Mouse (Mus musculus) CH12.LX (cell line): Measurements from ENCODE around the gene Mon1b. TPM values are rescaled to one million over a fixed set of nuclear protein-coding genes. Genes with fewer than 3 reads are reported as not detected.

Source experiments
- DNase-seq: peaks from one replicate; pipeline ENCODE4 v3.0.0-alpha.2; 2013; ENCODE audit errors: extremely low read depth
- H3K27ac ChIP-seq: 2 replicates; pipeline ENCODE4 v1.5.1; 2012; ENCODE audit warnings: low read depth, mild to moderate bottlenecking, control low read depth, moderate library complexity; ENCODE audit not compliant: insufficient read depth
- H3K27me3 ChIP-seq: replicated peaks from 2 replicates; pipeline ENCODE3; 2012; ENCODE audit warnings: inconsistent platforms
- H3K36me3 ChIP-seq, 2 experiments: replicated peaks in 1 of 2; 2 replicates each; pipeline versions ENCODE3 to v1.6.1; 2012; ENCODE audit warnings: inconsistent platforms in 1 of 2, low read length in 1 of 2, mild to moderate bottlenecking in 1 of 2, mixed read lengths in 1 of 2, moderate library complexity in 1 of 2; ENCODE audit not compliant: control insufficient read depth in 1 of 2, insufficient read depth in 1 of 2
- H3K4me1 ChIP-seq, 2 experiments: 2 replicates each; pipeline ENCODE4 v1.6.1; 2012; ENCODE audit warnings: inconsistent platforms in 1 of 2, moderate library complexity in 1 of 2; ENCODE audit not compliant: insufficient read depth in 2 of 2, control insufficient read depth in 1 of 2
- H3K4me2 ChIP-seq: 2 replicates; pipeline ENCODE4 v1.6.1; 2012; ENCODE audit warnings: low read depth, mild to moderate bottlenecking, control low read depth; ENCODE audit not compliant: poor library complexity, insufficient read depth, severe bottlenecking
- H3K4me3 ChIP-seq, 3 experiments: fragments of 150-350 bp in 1 of 3; sonication (generic) in 1 of 3; replicated peaks in 1 of 3; 2 replicates each; pipeline versions ENCODE3 to v1.5.1; 2011 to 2012; ENCODE audit warnings: low read depth in 2 of 3, low read length in 2 of 3, mild to moderate bottlenecking in 2 of 3, moderate library complexity in 2 of 3, control low read depth in 1 of 3, improper control_type of control experiment in 1 of 3, inconsistent platforms in 1 of 3, mixed read lengths in 1 of 3; ENCODE audit not compliant: poor library complexity in 1 of 3
- H3K79me2 ChIP-seq: replicated peaks from 2 replicates; pipeline ENCODE4 v1.6.1; 2012; ENCODE audit warnings: mild to moderate bottlenecking, moderate library complexity; ENCODE audit not compliant: control insufficient read depth, poor library complexity, insufficient read depth, severe bottlenecking; ENCODE audit errors: extremely low read depth
- H3K9ac ChIP-seq: 2 replicates; pipeline ENCODE4 v1.6.1; 2012; ENCODE audit warnings: low read depth, mild to moderate bottlenecking, control low read depth, moderate library complexity; ENCODE audit not compliant: insufficient read depth
- H3K9me3 ChIP-seq: replicated peaks from 2 replicates; pipeline ENCODE3; 2012; ENCODE audit warnings: low read length, inconsistent platforms, mixed read lengths
- BHLHE40 ChIP-seq: IDR thresholded peaks from 2 replicates; pipeline ENCODE4 v1.6.1; 2011; ENCODE audit warnings: mild to moderate bottlenecking, low read depth, low read length, improper control_type of control experiment
- CHD1 ChIP-seq: IDR thresholded peaks from 2 replicates; pipeline ENCODE4 v1.6.1; 2012; ENCODE audit warnings: low read depth, low read length, improper control_type of control experiment, inconsistent platforms
- CHD2 ChIP-seq: IDR thresholded peaks from 2 replicates; pipeline ENCODE4 v1.6.1; 2011; ENCODE audit warnings: low read length, improper control_type of control experiment
- CTCF ChIP-seq, 2 experiments: IDR thresholded peaks in 1 of 2; conservative IDR thresholded peaks in 1 of 2; 2 replicates each; pipeline ENCODE4 v1.5.1; 2011 to 2012; ENCODE audit warnings: low read depth in 2 of 2, low read length in 2 of 2, improper control_type of control experiment in 1 of 2, inconsistent platforms in 1 of 2, mild to moderate bottlenecking in 1 of 2, moderate library complexity in 1 of 2
- E2F4 ChIP-seq: IDR thresholded peaks from 2 replicates; pipeline ENCODE4 v1.6.1; 2011; ENCODE audit warnings: low read depth, low read length, improper control_type of control experiment; ENCODE audit not compliant: insufficient replicate concordance
- ELF1 ChIP-seq: IDR thresholded peaks from 2 replicates; pipeline ENCODE4 v1.6.1; 2014; ENCODE audit warnings: low read depth, mild to moderate bottlenecking, inconsistent platforms, low read length, improper control_type of control experiment
- EP300 ChIP-seq: IDR thresholded peaks from 2 replicates; pipeline ENCODE4 v1.6.1; 2011; ENCODE audit warnings: low read length, improper control_type of control experiment
- ETS1 ChIP-seq: conservative IDR thresholded peaks from 2 replicates; pipeline ENCODE4 v1.6.1; 2012; ENCODE audit warnings: low read depth, mild to moderate bottlenecking, inconsistent platforms, low read length, improper control_type of control experiment, moderate library complexity
- GABPA ChIP-seq: IDR thresholded peaks from 2 replicates; pipeline ENCODE4 v1.6.1; 2012; ENCODE audit warnings: low read depth, low read length, improper control_type of control experiment, inconsistent platforms; ENCODE audit not compliant: insufficient replicate concordance
- HCFC1 ChIP-seq: IDR thresholded peaks from 2 replicates; pipeline ENCODE4 v1.6.1; 2012; ENCODE audit warnings: low read depth, mild to moderate bottlenecking, inconsistent platforms, low read length, improper control_type of control experiment
- IRF4 ChIP-seq: IDR thresholded peaks from 2 replicates; pipeline ENCODE4 v1.6.1; 2014; ENCODE audit warnings: low read depth, mild to moderate bottlenecking, inconsistent platforms, low read length, improper control_type of control experiment
- JUN ChIP-seq: IDR thresholded peaks from 2 replicates; pipeline ENCODE4 v1.6.1; 2011; ENCODE audit warnings: low read depth, mild to moderate bottlenecking, low read length, improper control_type of control experiment, moderate library complexity; ENCODE audit not compliant: insufficient read depth
- JUND ChIP-seq: conservative IDR thresholded peaks from 2 replicates; pipeline ENCODE4 v1.6.1; 2011; ENCODE audit warnings: low read depth, low read length, improper control_type of control experiment
- KAT2A ChIP-seq: IDR thresholded peaks from 2 replicates; pipeline ENCODE4 v1.6.1; 2012; ENCODE audit warnings: low read length, improper control_type of control experiment, inconsistent platforms; ENCODE audit not compliant: insufficient replicate concordance
- MAFK ChIP-seq: IDR thresholded peaks from 2 replicates; pipeline ENCODE4 v1.6.1; 2011; ENCODE audit warnings: low read length, improper control_type of control experiment; ENCODE audit not compliant: insufficient replicate concordance
- MAX ChIP-seq: IDR thresholded peaks from 2 replicates; pipeline ENCODE4 v1.6.1; 2011; ENCODE audit warnings: low read length, improper control_type of control experiment
- MAZ ChIP-seq: IDR thresholded peaks from 2 replicates; pipeline ENCODE4 v1.6.1; 2012; ENCODE audit warnings: low read depth, mild to moderate bottlenecking, inconsistent platforms, low read length, improper control_type of control experiment, moderate library complexity
- MEF2A ChIP-seq: IDR thresholded peaks from 2 replicates; pipeline ENCODE4 v1.6.1; 2014; ENCODE audit warnings: low read depth, mild to moderate bottlenecking, inconsistent platforms, low read length, improper control_type of control experiment, borderline replicate concordance
- MXI1 ChIP-seq: IDR thresholded peaks from 2 replicates; pipeline ENCODE4 v1.6.1; 2011; ENCODE audit warnings: mild to moderate bottlenecking, low read depth, low read length, improper control_type of control experiment
- MYC ChIP-seq: IDR thresholded peaks from 2 replicates; pipeline ENCODE4 v1.6.1; 2011; ENCODE audit warnings: low read depth, mild to moderate bottlenecking, improper control_type of control experiment, low read length
- NELFE ChIP-seq: IDR thresholded peaks from 2 replicates; pipeline ENCODE4 v1.6.1; 2011; ENCODE audit warnings: low read depth, low read length, improper control_type of control experiment
- NRF1 ChIP-seq: IDR thresholded peaks from 2 replicates; pipeline ENCODE4 v1.6.1; 2014; ENCODE audit warnings: low read depth, mild to moderate bottlenecking, inconsistent platforms, low read length, improper control_type of control experiment, moderate library complexity
- PAX5 ChIP-seq: IDR thresholded peaks from 2 replicates; pipeline ENCODE4 v1.6.1; 2012; ENCODE audit warnings: low read length, inconsistent platforms, mixed read lengths
- POLR2A ChIP-seq: IDR thresholded peaks from 2 replicates; pipeline ENCODE4 v1.6.1; 2011; ENCODE audit warnings: low read depth, mild to moderate bottlenecking, improper control_type of control experiment, low read length
- POLR2AphosphoS2 ChIP-seq: IDR thresholded peaks from 2 replicates; pipeline ENCODE4 v1.6.1; 2011; ENCODE audit warnings: low read depth, low read length, improper control_type of control experiment
- RAD21 ChIP-seq: IDR thresholded peaks from 2 replicates; pipeline ENCODE4 v1.6.1; 2011; ENCODE audit warnings: low read depth, mild to moderate bottlenecking, low read length, improper control_type of control experiment, moderate library complexity
- RCOR1 ChIP-seq: conservative IDR thresholded peaks from 2 replicates; pipeline ENCODE4 v1.6.1; 2012; ENCODE audit warnings: low read depth, mild to moderate bottlenecking, inconsistent platforms, low read length, improper control_type of control experiment
- SIN3A ChIP-seq: IDR thresholded peaks from 2 replicates; pipeline ENCODE4 v1.6.1; 2012; ENCODE audit warnings: low read length, improper control_type of control experiment, inconsistent platforms
- SMC3 ChIP-seq: IDR thresholded peaks from 2 replicates; pipeline ENCODE4 v1.6.1; 2011; ENCODE audit warnings: low read depth, low read length, improper control_type of control experiment
- TBP ChIP-seq: conservative IDR thresholded peaks from 2 replicates; pipeline ENCODE4 v1.6.1; 2011; ENCODE audit warnings: low read depth, low read length, improper control_type of control experiment
- TCF12 ChIP-seq: IDR thresholded peaks from 2 replicates; pipeline ENCODE4 v1.6.1; 2014; ENCODE audit warnings: low read depth, mild to moderate bottlenecking, inconsistent platforms, low read length, improper control_type of control experiment
- UBTF ChIP-seq: IDR thresholded peaks from 2 replicates; pipeline ENCODE4 v1.6.1; 2012; ENCODE audit warnings: low read depth, mild to moderate bottlenecking, inconsistent platforms, low read length, improper control_type of control experiment, moderate library complexity
- USF1 ChIP-seq: IDR thresholded peaks from 2 replicates; pipeline ENCODE4 v1.6.1; 2014; ENCODE audit warnings: low read depth, mild to moderate bottlenecking, inconsistent platforms, low read length, improper control_type of control experiment
- USF2 ChIP-seq: conservative IDR thresholded peaks from 2 replicates; pipeline ENCODE4 v1.6.1; 2011; ENCODE audit warnings: low read depth, low read length, improper control_type of control experiment
- ZC3H11A ChIP-seq: IDR thresholded peaks from 2 replicates; pipeline ENCODE4 v1.6.1; 2012; ENCODE audit warnings: low read depth, mild to moderate bottlenecking, inconsistent platforms, low read length, improper control_type of control experiment
- ZKSCAN1 ChIP-seq: IDR thresholded peaks from 2 replicates; pipeline ENCODE4 v1.6.1; 2012; ENCODE audit warnings: low read depth, inconsistent platforms, low read length, improper control_type of control experiment, borderline replicate concordance
- ZMIZ1 ChIP-seq: IDR thresholded peaks from 2 replicates; pipeline ENCODE4 v1.6.1; 2012; ENCODE audit warnings: low read depth, mild to moderate bottlenecking, inconsistent platforms, low read length, improper control_type of control experiment
- ZNF384 ChIP-seq: IDR thresholded peaks from 2 replicates; pipeline ENCODE4 v1.6.1; 2012; ENCODE audit warnings: low read depth, low read length, improper control_type of control experiment, inconsistent platforms
- dilution Hi-C: fragments of 300-500 bp; cut with MboI; formaldehyde crosslinking; loops from 2 replicates; pipeline ENCODE4 v1.14.3; 2020; ENCODE audit warnings: low sequenced_read_pairs; ENCODE audit not compliant: extremely low pct_unique_long_range_greater_than_20kb, extremely low pct_ligation_motif_present
- in situ Hi-C: fragments of 300-500 bp; cut with MboI; formaldehyde crosslinking; loops from 3 replicates; pipeline ENCODE4 v1.14.3; 2019; ENCODE audit warnings: low sequenced_read_pairs, low pct_ligation_motif_present, low pct_unique_long_range_greater_than_20kb, mixed read lengths
- polyA plus RNA-seq: library from polyadenylated mRNA; unstranded; fragments of >175 nt; gene quantifications from 2 replicates; pipeline ENCODE4 v1.2.1, GENCODE M21; 2012; ENCODE audit warnings: low read depth; ENCODE audit not compliant: insufficient read length
- total RNA-seq, 2 experiments: library from RNA; depleted of rRNA; stranded (reverse); fragments of 300-350 nt in 1 of 2; fragments of >200 nt in 1 of 2; gene quantifications; 2 replicates each; pipeline ENCODE4 v1.2.3; 2012 to 2014

The Mon1b gene
- total and polyA plus RNA-seq, 3 experiments, result 7.2 to 17.1 (median 15.2) TPM

- Histone ChIP-seq H3K27me3 (peaks cover 17% of the 10 kb centered on the region), H3K9ac (peak overlapping the region; percentile 94), H3K79me2 (peaks cover 22% of the 10 kb centered on the region), H3K9me3 (no peaks in the 10 kb centered on the region), H3K4me3 (peak overlapping the region; percentile 89 to 92 (median 90)), H3K27ac (peak overlapping the region; percentile 78), H3K36me3 (peaks cover 30 to 36% of the 10 kb centered on the region in 2 experiments), H3K4me1 (peaks cover 5 to 33% of the 10 kb centered on the region in 2 experiments), H3K4me2 (peak overlapping the region; percentile 79; the same call in 1 of the 2 replicates)
- peak; percentile 92 for DNase-seq
- in situ Hi-C loops (loop anchor here (10.0 kb wide), 1 partner anchor 1581 kb away; no protein-coding TSS in a partner anchor), dilution Hi-C loops (no loop called here)
- no peak for TF ChIP-seq ZKSCAN1
- TF ChIP-seq NELFE, result peak; percentile 76
- TF ChIP-seq CHD2, result no peak
- TF ChIP-seq HCFC1, result peak; percentile 84
- TF ChIP-seq ZNF384, result no peak
- peak; percentile 74; the same call in 1 of the 2 replicates for TF ChIP-seq KAT2A
- no peak for TF ChIP-seq POLR2AphosphoS2
- no peak for TF ChIP-seq USF1
- TF ChIP-seq ZC3H11A, result no peak
- no peak for TF ChIP-seq E2F4
- TF ChIP-seq RAD21, result no peak
- TF ChIP-seq BHLHE40, result no peak
- TF ChIP-seq GABPA, result no peak; the same call in 1 of the 2 replicates
- TF ChIP-seq PAX5, result no peak
- TF ChIP-seq CTCF (conservative IDR thresholded peaks at IDR 0.05 in 1 of 2, IDR thresholded peaks at IDR 0.05 in 1 of 2; ENCODE audit: low read depth in 2 of 2, low read length in 2 of 2), result no peak
- 0 out of 2 replicates have a peak, but pooled peaks have one; percentile 17 for TF ChIP-seq MAZ
- TF ChIP-seq SIN3A, result peak; percentile 92
- peak; percentile 84 for TF ChIP-seq MXI1
- no peak for TF ChIP-seq EP300
- TF ChIP-seq TCF12, result peak; percentile 83
- TF ChIP-seq MYC, result peak; percentile 67; the same call in 1 of the 2 replicates
- peak; percentile 63; the same call in 1 of the 2 replicates for TF ChIP-seq ZMIZ1
- TF ChIP-seq MEF2A, result peak; percentile 55; the same call in 1 of the 2 replicates
- TF ChIP-seq TBP, result 0 out of 2 replicates have a peak, but pooled peaks have one; percentile 45
- no peak for TF ChIP-seq JUN
- TF ChIP-seq MAFK, result no peak
- TF ChIP-seq IRF4, result peak; percentile 67
- no peak for TF ChIP-seq UBTF
- TF ChIP-seq JUND, result no peak
- peak; percentile 98 for TF ChIP-seq ELF1
- no peak; the same call in 1 of the 2 replicates for TF ChIP-seq RCOR1
- no peak for TF ChIP-seq SMC3
- no peak for TF ChIP-seq USF2
- peak; percentile 38; the same call in 1 of the 2 replicates for TF ChIP-seq NRF1
- peak; percentile 69; the same call in 1 of the 2 replicates for TF ChIP-seq POLR2A
- peak; percentile 77; the same call in 1 of the 2 replicates for TF ChIP-seq MAX
- TF ChIP-seq CHD1, result no peak
- peak; percentile 36 for TF ChIP-seq ETS1
These were observed 349 bp downstream of the Mon1b start for GRCm38 (mm10) chr8:113635592-113636279.
